ENCODE assay signal across 8 mouse cellular contexts in genomic region chr7:104352717-104353599, GRCm38 (mm10). TPM values are rescaled to one million over a fixed set of nuclear protein-coding genes. Genes with fewer than 3 reads are reported as not detected.
A peak's percentile ranks its signal among the peaks of the same experiment; 100 is the strongest.
DNase-seq lines count a peak whose midpoint lies in the region; ATAC-seq lines count a peak whose summit lies in the region.

Gene Trim12c, minus strand, starts transcription at chr7:104353362.

- H3K4me1 ChIP-seq in erythroblast, embryonic 14.5 days (ENCODE audit: control insufficient read depth) = peaks cover 14% of the 10 kb centered on the region
- peaks cover 7% of the 10 kb centered on the region for H3K4me1 ChIP-seq in heart, embryonic 15.5 days (replicated peaks)
- H3K4me1 ChIP-seq in lung, embryonic 15.5 days = no peaks in the 10 kb centered on the region

- H3K9ac ChIP-seq in heart, embryonic 15.5 days = peak within 1 kb of the TSS; percentile 45
- 0 out of 2 replicates have a peak within 1 kb of the TSS, but pooled peaks have one; percentile 27 for H3K9ac ChIP-seq in lung, embryonic 15.5 days

- H3K36me3 ChIP-seq in erythroblast, embryonic 14.5 days (ENCODE audit: control insufficient read depth) = no peaks in the 10 kb centered on the region
- no peaks in the 10 kb centered on the region for H3K36me3 ChIP-seq in heart, embryonic 15.5 days
- no peaks in the 10 kb centered on the region for H3K36me3 ChIP-seq in lung, embryonic 15.5 days

- H3K27ac ChIP-seq in heart, embryonic 15.5 days = peak within 1 kb of the TSS; percentile 85
- H3K27ac ChIP-seq in lung, embryonic 15.5 days = peak within 1 kb of the TSS; percentile 47

- H3K4me3 ChIP-seq in erythroblast, embryonic 14.5 days (replicated peaks) = peak within 1 kb of the TSS; percentile 65
- peak within 1 kb of the TSS; percentile 62 for H3K4me3 ChIP-seq in heart, embryonic 15.5 days
- H3K4me3 ChIP-seq in lung, embryonic 15.5 days = peak within 1 kb of the TSS; percentile 48

- peak; percentile 100 for ATAC-seq in heart, embryonic 15.5 days (replicated peaks; ENCODE audit: insufficient number of reproducible peaks, insufficient read depth, low FRiP score, low read depth)
- ATAC-seq in lung, embryonic 15.5 days (ENCODE audit: borderline replicate concordance, extremely low read depth, low FRiP score, low TSS enrichment) = peak; percentile 100
- ATAC-seq in neutrophil, adult 5-6 weeks (ENCODE audit: extremely low read depth, insufficient number of reproducible peaks, low FRiP score, poor library complexity, severe bottlenecking) = peak; percentile 99

- peak; percentile 94 for DNase-seq in 416B (ENCODE audit: low read depth)
- DNase-seq in adrenal gland, adult (ENCODE audit: inconsistent age in 2 of 2, low spot score in 1 of 2) = peak; percentile 82 to 93
- DNase-seq in kidney, postnatal 10 days = peak; percentile 76
- DNase-seq in thymus, postnatal 14 days = peak; percentile 80

- 3% methylated on average over 14 of the region's 14 CpGs for WGBS in heart, embryonic 15.5 days
- WGBS in lung, embryonic 15.5 days = 2% methylated on average over 14 of the region's 14 CpGs

- H3K9me3 ChIP-seq in erythroblast, embryonic 14.5 days (ENCODE audit: control insufficient read depth, low read length) = no peaks in the 10 kb centered on the region
- no peaks in the 10 kb centered on the region for H3K9me3 ChIP-seq in heart, embryonic 15.5 days (replicated peaks)
- H3K9me3 ChIP-seq in lung, embryonic 15.5 days = no peaks in the 10 kb centered on the region

- no peaks in the 10 kb centered on the region for H3K27me3 ChIP-seq in erythroblast, embryonic 14.5 days (ENCODE audit: control insufficient read depth)
- H3K27me3 ChIP-seq in heart, embryonic 15.5 days = no peaks in the 10 kb centered on the region
- no peaks in the 10 kb centered on the region for H3K27me3 ChIP-seq in lung, embryonic 15.5 days

- H3K4me2 ChIP-seq in heart, embryonic 15.5 days = peak within 1 kb of the TSS; percentile 65
- peak within 1 kb of the TSS; percentile 61 for H3K4me2 ChIP-seq in lung, embryonic 15.5 days

RNA-seq across cellular contexts. Expression of gene Trim12c, which starts in this region (rescaled TPM):
- polyA plus RNA-seq in erythroblast, embryonic 14.5 days (2012) = 0.04 and 0.05 TPM in 2 replicates
- polyA plus RNA-seq in heart, embryonic 15.5 days (2015; fragmentation: Nextera tagmentation; extraction: Ambion mirVana) = 2.7 and 3.1 TPM in 2 replicates
- 2.0 and 2.3 TPM in 2 replicates for polyA plus RNA-seq in lung, embryonic 15.5 days (2015; fragmentation: Nextera tagmentation; extraction: Ambion mirVana)
- total RNA-seq in neutrophil, adult 5-6 weeks (2017) = 185 and 205 TPM in 2 replicates

Comparison
In these comparisons a context has a peak if more than half of its experiments do, and no peak if none do; other contexts are left out.
1. Peak in every context shown above with its lines: DNase-seq, ATAC-seq, H3K4me3 ChIP-seq and H3K27ac ChIP-seq.